Mouse (Mus musculus) yolk sac, embryonic 10.5 days (tissue): ENCODE results near the gene Sec16a.

ENCODE experiments used
- DNase-seq: peaks from one replicate; pipeline ENCODE4 v3.0.0-alpha.2; 2017; ENCODE audit warnings: low spot score

Sec16a gene

GRCm38 (mm10) chr2:26441261-26441660 is 3.8 kb downstream of the Sec16a start:
- DNase-seq, result no peak

GRCm38 (mm10) chr2:26439671-26440070 is 5.3 kb downstream of the Sec16a start:
- DNase-seq, result no peak

GRCm38 (mm10) chr2:26438373-26438772 is 6.6 kb downstream of the Sec16a start:
- DNase-seq, result no peak

- DNase-seq, result no peak
Observed at GRCm38 (mm10) chr2:26437221-26437620, 7.8 kb downstream of the Sec16a start.

GRCm38 (mm10) chr2:26434791-26435572 is 10.0 kb downstream of the Sec16a start:
- DNase-seq, result peak; percentile 82

- DNase-seq, result no peak
Observed at GRCm38 (mm10) chr2:26429851-26430250, 15.2 kb downstream of the Sec16a start.

GRCm38 (mm10) chr2:26424541-26424940 is 20.5 kb downstream of the Sec16a start:
- no peak for DNase-seq

GRCm38 (mm10) chr2:26423086-26423485 is 21.9 kb downstream of the Sec16a start:
- DNase-seq, result peak; percentile 17

- DNase-seq, result no peak
Observed at GRCm38 (mm10) chr2:26421969-26422368, 23.0 kb downstream of the Sec16a start.

- no peak for DNase-seq
Observed at GRCm38 (mm10) chr2:26418120-26418519, 26.9 kb downstream of the Sec16a start.

GRCm38 (mm10) chr2:26417066-26417465 is 27.9 kb downstream of the Sec16a start:
- DNase-seq, result no peak

- no peak for DNase-seq
Observed at GRCm38 (mm10) chr2:26410931-26411411, 34.0 kb downstream of the Sec16a start.

GRCm38 (mm10) chr2:26410091-26410490 is 34.9 kb downstream of the Sec16a start:
- no peak for DNase-seq

- no peak for DNase-seq
Observed at GRCm38 (mm10) chr2:26409362-26409761, 35.7 kb downstream of the Sec16a start.

GRCm38 (mm10) chr2:26408515-26409356 is 36.3 kb downstream of the Sec16a start, which contains the start of gene Inpp5e:
TSS of gene Inpp5e (minus strand) at chr2:26409203.
- peak; percentile 97 for DNase-seq

GRCm38 (mm10) chr2:26403306-26403705 is 41.7 kb downstream of the Sec16a start:
- DNase-seq, result no peak

- DNase-seq, result no peak
Observed at GRCm38 (mm10) chr2:26402265-26402664, 42.8 kb downstream of the Sec16a start.

GRCm38 (mm10) chr2:26401023-26401422 is 44.0 kb downstream of the Sec16a start:
- DNase-seq, result no peak

- no peak for DNase-seq
Observed at GRCm38 (mm10) chr2:26400296-26400695, 44.7 kb downstream of the Sec16a start.

- no peak for DNase-seq
Observed at GRCm38 (mm10) chr2:26399647-26400046, 45.4 kb downstream of the Sec16a start.

- no peak for DNase-seq
Observed at GRCm38 (mm10) chr2:26398978-26399377, 46.0 kb downstream of the Sec16a start.

- no peak for DNase-seq
Observed at GRCm38 (mm10) chr2:26391617-26392016, 53.4 kb downstream of the Sec16a start.

- DNase-seq, result no peak
Observed at GRCm38 (mm10) chr2:26390954-26391353, 54.1 kb downstream of the Sec16a start.
